In genomic region chr6:125468179-125468960, GRCm38 (mm10) we compare ENCODE assay signal across 8 mouse cellular contexts. TPM values are rescaled to one million over a fixed set of nuclear protein-coding genes. Genes with fewer than 3 reads are reported as not detected.
A peak's percentile ranks its signal among the peaks of the same experiment; 100 is the strongest.
DNase-seq lines count a peak whose midpoint lies in the region; ATAC-seq and TF ChIP-seq lines count a peak whose summit lies in the region.
"Had no signal": no experiment of that assay in that cellular context is flagged by ENCODE, and none has a peak within 500 bp of the region (broad histone marks: within the 10 kb centered on the region; RNA-seq: fewer than 3 reads in every experiment).

No protein-coding gene starts in this region.

- peak overlapping the region; percentile 85 for H3K27ac ChIP-seq in CH12.LX (ENCODE audit: insufficient read depth, low read depth)
- H3K27ac ChIP-seq in embryonic facial prominence, embryonic 13.5 days: peak overlapping the region; percentile 86
- H3K27ac ChIP-seq in limb, embryonic 14.5 days (replicated peaks; ENCODE audit: low read depth, low read length): peak overlapping the region; percentile 84

- in situ Hi-C loops in CH12.LX (cut with MboI; ENCODE audit: low pct_ligation_motif_present, low pct_unique_long_range_greater_than_20kb, low sequenced_read_pairs): no loop called here

- no peaks in the 10 kb centered on the region for H3K9me3 ChIP-seq in CH12.LX (replicated peaks; ENCODE audit: low read length)
- H3K9me3 ChIP-seq in embryonic facial prominence, embryonic 13.5 days: no peaks in the 10 kb centered on the region
- no peaks in the 10 kb centered on the region for H3K9me3 ChIP-seq in limb, embryonic 14.5 days (ENCODE audit: control insufficient read depth, low read length)

- H3K36me3 ChIP-seq in CH12.LX (replicated peaks in 1 of 2; ENCODE audit: control insufficient read depth in 1 of 2, insufficient read depth in 1 of 2, low read length in 1 of 2): peaks cover 3 to 14% of the 10 kb centered on the region in 2 experiments
- H3K36me3 ChIP-seq in embryonic facial prominence, embryonic 13.5 days: peaks cover 23% of the 10 kb centered on the region
- H3K36me3 ChIP-seq in limb, embryonic 14.5 days (ENCODE audit: control insufficient read depth, insufficient read depth, low read length): peaks cover 31% of the 10 kb centered on the region

- no peaks in the 10 kb centered on the region for H3K27me3 ChIP-seq in CH12.LX (replicated peaks)
- no peaks in the 10 kb centered on the region for H3K27me3 ChIP-seq in embryonic facial prominence, embryonic 13.5 days
- H3K27me3 ChIP-seq in limb, embryonic 14.5 days (ENCODE audit: control insufficient read depth, insufficient read depth, low read length): no peaks in the 10 kb centered on the region

- H3K4me2 ChIP-seq in CH12.LX (ENCODE audit: insufficient read depth, low read depth, poor library complexity, severe bottlenecking): peak overlapping the region; percentile 50; the same call in 1 of the 2 replicates
- no peak overlapping the region for H3K4me2 ChIP-seq in embryonic facial prominence, embryonic 13.5 days
- no peak overlapping the region for H3K4me2 ChIP-seq in limb, embryonic 14.5 days (replicated peaks; ENCODE audit: low read depth, low read length, severe bottlenecking)

- H3K4me3 ChIP-seq in CH12.LX (replicated peaks in 1 of 3; ENCODE audit: low read depth in 2 of 3, low read length in 2 of 3, poor library complexity in 1 of 3): no peak overlapping the region
- no peak overlapping the region for H3K4me3 ChIP-seq in embryonic facial prominence, embryonic 13.5 days
- H3K4me3 ChIP-seq in limb, embryonic 14.5 days (replicated peaks; ENCODE audit: low read length): no peak overlapping the region

- H3K79me2 ChIP-seq in CH12.LX (replicated peaks; ENCODE audit: control insufficient read depth, extremely low read depth, insufficient read depth, poor library complexity, severe bottlenecking): no peaks in the 10 kb centered on the region

- peak; percentile 32; the same call in 1 of the 2 replicates for TF ChIP-seq POLR2A in CH12.LX (IDR thresholded peaks at IDR 0.05; ENCODE audit: low read depth, low read length)
- TF ChIP-seq POLR2A in limb, embryonic 14.5 days (IDR thresholded peaks at IDR 0.05; ENCODE audit: borderline replicate concordance, extremely low read depth, insufficient read depth, insufficient read length): no peak

- H3K4me1 ChIP-seq in CH12.LX (ENCODE audit: control insufficient read depth in 1 of 2, insufficient read depth in 2 of 2): peaks cover 18 to 57% of the 10 kb centered on the region in 2 experiments
- H3K4me1 ChIP-seq in embryonic facial prominence, embryonic 13.5 days: peaks cover 27% of the 10 kb centered on the region
- H3K4me1 ChIP-seq in limb, embryonic 14.5 days (ENCODE audit: control insufficient read depth, insufficient read depth, low read length): peaks cover 23% of the 10 kb centered on the region

- no peak for ATAC-seq in embryonic facial prominence, embryonic 13.5 days (ENCODE audit: insufficient number of reproducible peaks, insufficient read depth, low FRiP score, low TSS enrichment, low read depth)
- ATAC-seq in limb, embryonic 14.5 days (ENCODE audit: low FRiP score, low read depth): no peak

- DNase-seq in kidney, postnatal 10 days: peak; percentile 50
- DNase-seq in kidney, postnatal 14 days: no peak
- DNase-seq in CH12.LX (ENCODE audit: extremely low read depth): no peak
- peak; percentile 70 for DNase-seq in limb, embryonic 14.5 days (ENCODE audit: low spot score)
- DNase-seq in adipocyte (ENCODE audit: low spot score): no peak
- DNase-seq in urinary bladder, postnatal 25 days (ENCODE audit: low spot score): no peak
- DNase-seq: kidney, adult 8-10 months had no signal

- no peak for TF ChIP-seq EP300 in CH12.LX (IDR thresholded peaks at IDR 0.05; ENCODE audit: low read length)

- 59% methylated on average over 21 of the region's 21 CpGs for WGBS in embryonic facial prominence, embryonic 13.5 days
- WGBS in limb, embryonic 14.5 days: 44% methylated on average over 21 of the region's 21 CpGs

- peak overlapping the region; percentile 58; the same call in 1 of the 2 replicates for H3K9ac ChIP-seq in CH12.LX (ENCODE audit: insufficient read depth, low read depth)
- 0 out of 2 replicates have a peak overlapping the region, but pooled peaks have one; percentile 22 for H3K9ac ChIP-seq in embryonic facial prominence, embryonic 13.5 days
- no peak overlapping the region for H3K9ac ChIP-seq in limb, embryonic 14.5 days (ENCODE audit: low read depth, low read length, severe bottlenecking)

- no peak for TF ChIP-seq RAD21 in CH12.LX (IDR thresholded peaks at IDR 0.05; ENCODE audit: low read depth, low read length)

- dilution Hi-C loops in CH12.LX (cut with MboI; ENCODE audit: extremely low pct_ligation_motif_present, extremely low pct_unique_long_range_greater_than_20kb, low sequenced_read_pairs): no loop called here

- no peak for TF ChIP-seq CTCF in CH12.LX (conservative IDR thresholded peaks at IDR 0.05 in 1 of 2, IDR thresholded peaks at IDR 0.05 in 1 of 2; ENCODE audit: low read depth in 2 of 2, low read length in 2 of 2)

TF ChIP-seq in CH12.LX, 34 proteins besides CTCF, POLR2A, EP300 and RAD21:
- TF ChIP-seq MXI1 (IDR thresholded peaks at IDR 0.05; ENCODE audit: low read depth, low read length) (no peak), ZNF384 (IDR thresholded peaks at IDR 0.05; ENCODE audit: low read depth, low read length) (peak; percentile 68)

RNA-seq across cellular contexts. Expression of gene Cd9, which starts 26.2 kb away (rescaled TPM):
- total RNA-seq in CH12.LX (2012; rRNA removed) (20.9 and 21.6 TPM in 2 replicates), CH12.LX (2014; rRNA removed) (12.1 and 12.3 TPM in 2 replicates)
- polyA plus RNA-seq in CH12.LX (2012; ENCODE audit: insufficient read length, low read depth): 24.4 and 27.5 TPM in 2 replicates
- polyA plus RNA-seq in embryonic facial prominence, embryonic 13.5 days (2015; fragmentation: Nextera tagmentation; extraction: Ambion mirVana): 160 and 189 TPM in 2 replicates
- polyA plus RNA-seq in limb, embryonic 14.5 days (2012; rRNA removed): 215 and 273 TPM in 2 replicates
- 318 and 323 TPM in 2 replicates for polyA plus RNA-seq in limb, embryonic 14.5 days (2014; fragmentation: Nextera tagmentation; extraction: Ambion mirVana)

Comparison
In these comparisons a context has a peak if more than half of its experiments do, and no peak if none do; other contexts are left out.
1. DNase-seq: peak in kidney, postnatal 10 days (single experiment) and limb, embryonic 14.5 days (single experiment); none in kidney, postnatal 14 days (single experiment), CH12.LX (single experiment), adipocyte (single experiment) and urinary bladder, postnatal 25 days (single experiment).
2. Peak in every context shown above with its lines, with median percentiles within 50 percentile points of each other: H3K27ac ChIP-seq.